Mouse (Mus musculus) WW6 (cell line): ENCODE data around the gene Ccn5.

Experiments
- DNase-seq: peaks from one replicate; pipeline ENCODE4 v3.0.0-alpha.2; 2013; ENCODE audit warnings: low read depth, low spot score

Gene Ccn5

DNA sequence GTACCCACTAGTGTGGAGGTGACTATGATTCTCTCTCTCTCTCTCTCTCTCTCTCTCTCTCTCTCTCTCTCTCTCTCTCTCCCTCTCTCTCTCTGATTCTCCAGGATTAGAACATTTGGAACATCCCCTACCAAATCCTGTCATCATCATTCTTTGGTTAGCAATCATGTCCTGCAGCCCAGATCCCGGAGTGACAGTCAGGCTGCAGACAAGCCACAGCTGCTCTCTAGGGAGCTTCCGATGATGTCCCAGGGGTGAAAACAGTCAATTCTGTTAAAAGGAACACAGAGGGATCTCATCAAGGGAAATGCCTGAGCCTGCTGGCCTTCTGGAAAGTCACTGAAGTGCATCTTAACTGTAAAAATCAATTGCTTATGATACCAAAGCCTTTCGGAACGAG is 21.4 kb downstream of the Ccn5 start:
- DNase-seq: no peak

DNA sequence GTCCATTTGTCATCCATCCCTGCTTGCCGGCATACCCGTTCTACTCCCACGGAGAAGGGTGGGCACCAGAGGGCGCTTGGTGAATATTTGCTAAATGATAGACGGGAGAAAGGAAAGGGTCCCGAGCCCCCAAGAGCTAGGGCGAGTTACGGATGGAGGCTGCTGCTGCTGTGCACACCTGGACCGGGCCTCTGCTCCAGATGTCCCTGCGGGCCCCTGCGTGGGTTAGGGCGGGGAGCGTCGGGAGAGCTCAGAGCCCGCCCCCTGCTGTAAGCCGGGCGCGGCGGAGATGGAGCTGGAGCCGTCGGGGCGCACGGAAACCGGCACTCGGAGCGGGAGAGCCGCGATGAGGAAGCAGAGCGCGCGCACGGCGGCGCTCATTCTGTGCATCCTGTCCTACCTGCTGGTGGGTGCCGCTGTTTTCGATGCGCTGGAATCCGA is 32.8 kb downstream of the Ccn5 start, which contains the start of gene Kcnk15:
Gene Kcnk15, plus strand, starts transcription at position 191 of the 441 bp plus-strand sequence.
- DNase-seq: peak; percentile 28

DNA sequence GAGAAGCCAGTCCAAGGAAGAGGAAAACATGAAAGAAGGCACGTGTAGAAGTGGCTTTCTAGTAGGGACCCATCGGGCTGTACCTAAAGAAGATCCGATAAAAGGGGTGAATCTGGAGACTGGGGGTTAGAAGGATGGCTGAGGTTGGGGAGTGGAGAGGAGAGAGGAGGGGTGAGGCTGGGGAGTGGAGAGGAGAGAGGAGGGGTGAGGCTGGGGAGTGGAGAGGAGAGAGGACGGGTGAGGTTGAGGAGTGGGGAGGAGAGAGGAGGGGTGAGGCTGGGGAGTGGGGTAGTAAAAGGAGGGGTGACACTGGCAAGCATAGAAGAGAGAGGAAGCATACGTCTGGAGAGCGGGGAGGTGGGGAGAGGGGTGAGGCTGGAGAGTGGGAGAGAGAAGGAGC is 36.6 kb downstream of the Ccn5 start:
- no peak for DNase-seq

DNA sequence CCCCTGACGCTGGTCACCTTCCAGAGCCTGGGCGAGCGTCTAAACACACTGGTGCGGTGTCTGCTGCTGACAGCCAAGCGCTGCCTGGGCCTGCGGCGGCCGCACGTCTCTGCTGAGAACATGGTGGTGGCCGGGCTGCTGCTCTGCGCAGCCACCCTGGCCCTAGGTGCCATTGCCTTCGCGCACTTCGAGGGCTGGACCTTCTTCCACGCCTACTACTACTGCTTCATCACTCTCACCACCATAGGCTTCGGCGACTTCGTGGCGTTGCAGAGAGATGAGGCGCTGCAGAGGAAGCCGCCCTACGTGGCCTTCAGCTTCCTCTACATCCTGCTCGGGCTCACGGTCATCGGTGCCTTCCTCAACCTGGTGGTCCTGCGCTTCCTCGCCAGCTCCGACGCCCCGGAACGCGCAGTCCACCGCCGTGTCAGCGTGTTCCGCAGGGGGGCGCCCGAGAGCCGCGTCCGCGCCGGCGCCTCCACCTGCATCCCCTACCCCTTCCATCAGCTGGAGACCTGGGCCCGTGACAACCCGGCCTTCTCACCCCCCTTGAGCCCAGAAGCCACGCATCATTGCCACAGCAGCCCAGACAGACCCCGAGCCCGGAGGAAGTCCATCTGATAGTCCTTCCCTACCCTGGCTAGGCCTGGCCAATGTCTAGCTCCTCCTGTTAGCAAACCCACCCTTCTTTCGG is 37.7 kb downstream of the Ccn5 start:
- no peak for DNase-seq

DNA sequence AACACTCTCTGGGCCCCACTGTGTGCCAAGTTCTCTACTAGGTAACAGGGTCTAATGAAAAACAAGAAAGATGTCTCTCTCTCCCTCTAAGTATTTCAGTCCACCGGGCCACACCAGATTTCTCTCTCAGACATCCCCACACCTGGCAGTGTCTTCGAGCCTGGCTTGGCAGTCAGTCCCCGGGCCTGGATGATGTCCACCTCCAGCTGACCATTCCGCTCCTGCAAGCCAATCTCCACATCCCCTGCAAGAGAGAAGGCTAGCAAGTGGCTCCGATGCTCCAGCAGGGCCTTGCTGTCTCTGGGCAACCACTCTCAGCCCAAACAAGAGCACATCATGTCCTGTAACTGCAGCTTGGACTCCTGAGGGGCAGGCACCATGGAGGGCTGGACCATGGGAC is 44.6 kb downstream of the Ccn5 start:
- no peak for DNase-seq

DNA sequence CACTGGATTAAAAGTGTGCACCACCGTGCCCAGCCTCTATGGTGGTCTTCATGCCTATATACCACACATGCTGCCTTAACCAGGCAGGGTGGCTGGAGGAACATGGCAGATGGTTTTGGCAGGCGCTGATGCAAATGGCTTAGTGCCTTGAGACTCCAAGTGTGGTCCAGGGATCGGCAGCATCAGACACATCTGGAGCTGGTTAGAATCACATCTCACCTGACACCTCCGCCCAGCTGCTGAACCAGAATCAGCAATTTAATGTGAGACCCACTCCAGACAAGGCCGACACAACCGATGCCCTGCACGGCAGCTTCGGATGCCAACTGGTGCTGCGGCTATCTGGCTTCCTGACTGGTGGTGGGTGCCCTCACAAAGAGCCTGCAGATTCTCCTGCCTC is 45.4 kb downstream of the Ccn5 start:
- no peak for DNase-seq

DNA sequence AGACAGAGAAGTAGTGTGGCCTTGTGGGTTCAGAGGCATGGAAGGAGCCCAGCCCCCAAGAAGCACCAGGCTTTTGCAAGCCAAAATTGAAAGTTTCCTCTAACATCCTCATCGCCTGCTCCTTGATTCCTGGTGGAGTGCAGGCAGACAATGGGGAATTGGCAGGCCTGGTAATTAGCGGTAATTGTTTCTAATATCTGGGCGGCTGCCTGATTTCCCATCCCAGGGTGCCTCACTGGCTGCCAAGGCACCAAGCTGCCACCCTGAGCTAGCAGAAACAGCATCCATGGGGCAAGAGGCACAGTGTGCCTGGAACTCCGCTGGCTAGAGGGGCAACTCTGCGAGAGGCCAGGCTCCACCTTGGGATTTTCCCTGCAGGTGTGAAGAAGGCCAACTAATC is 49.1 kb downstream of the Ccn5 start:
- DNase-seq: no peak

DNA sequence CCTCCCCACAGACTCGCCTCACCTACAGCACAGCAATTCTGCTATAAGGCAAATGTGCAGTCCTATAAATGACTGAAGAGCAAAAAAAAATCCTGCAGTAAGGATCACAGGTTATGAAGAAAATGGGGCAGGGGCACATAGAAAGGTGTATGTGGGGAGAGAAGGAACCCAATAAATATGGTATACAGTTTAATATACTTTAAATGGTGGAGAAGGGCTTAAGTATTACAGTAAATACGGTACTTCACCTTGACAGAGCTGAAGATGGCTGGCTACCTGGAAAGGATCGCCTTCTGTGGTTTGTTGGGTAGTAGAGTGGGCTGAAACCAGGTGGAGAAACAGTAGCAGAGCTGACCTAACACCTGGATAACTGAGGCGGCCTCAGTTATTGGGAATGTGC is 50.6 kb downstream of the Ccn5 start:
- no peak for DNase-seq

DNA sequence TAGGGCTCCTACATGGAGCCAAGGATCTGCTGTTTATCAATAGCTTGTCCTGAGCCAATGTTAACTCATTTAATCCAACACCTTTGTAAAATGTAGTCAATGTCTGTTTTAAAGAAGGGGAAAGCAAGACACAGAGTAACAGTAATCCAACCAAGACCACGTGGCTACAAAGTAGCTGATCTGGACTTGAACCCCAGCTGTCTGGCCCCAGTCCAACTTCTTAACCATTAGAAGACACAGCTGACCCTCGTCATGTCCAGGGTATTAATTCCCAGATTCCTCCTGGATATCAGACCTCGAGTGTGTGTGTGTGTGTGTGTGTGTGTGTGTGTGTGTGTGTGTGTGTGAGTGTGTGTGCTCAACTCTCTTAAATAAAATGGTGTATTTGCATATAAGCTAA is 51.2 kb downstream of the Ccn5 start:
- DNase-seq: no peak

DNA sequence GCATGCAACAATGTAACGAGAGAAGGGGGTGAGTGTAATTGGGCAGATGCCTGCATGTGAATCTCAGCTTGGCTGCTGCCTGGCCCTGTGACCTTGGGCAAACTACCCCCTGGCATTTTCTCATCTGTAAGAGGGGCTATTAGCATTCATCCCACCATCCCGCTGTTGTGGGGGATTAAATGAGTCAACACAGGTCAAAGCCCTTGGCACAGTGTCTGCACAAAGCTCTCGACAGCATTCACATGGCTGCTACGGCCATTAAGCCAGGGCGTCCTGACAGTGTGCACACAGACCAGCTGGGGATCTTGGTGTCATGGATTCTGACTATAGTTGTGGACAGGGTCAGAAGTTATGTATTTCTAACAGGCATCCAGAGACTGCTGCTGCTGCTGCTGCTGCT is 54.2 kb downstream of the Ccn5 start:
- DNase-seq: no peak

DNA sequence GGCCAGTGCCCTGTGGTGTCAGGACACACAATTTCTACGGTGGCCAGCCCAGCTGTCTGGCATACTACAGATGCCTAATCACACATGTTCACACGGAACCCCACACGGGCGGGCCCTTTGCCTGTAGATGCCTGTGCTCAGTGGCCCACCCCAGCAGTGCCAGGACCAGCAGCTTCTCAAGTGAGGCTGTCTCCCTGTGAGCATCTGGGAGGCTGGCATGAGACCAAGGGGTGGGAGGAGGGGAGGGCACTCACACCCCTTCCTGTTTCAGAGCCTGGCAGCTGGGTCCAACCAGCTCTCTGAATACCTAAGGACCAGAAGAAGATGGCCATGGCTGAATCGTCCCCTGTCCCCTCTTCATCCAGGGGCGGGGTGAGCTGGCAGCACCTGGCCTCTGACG is 54.8 kb downstream of the Ccn5 start:
- no peak for DNase-seq

DNA sequence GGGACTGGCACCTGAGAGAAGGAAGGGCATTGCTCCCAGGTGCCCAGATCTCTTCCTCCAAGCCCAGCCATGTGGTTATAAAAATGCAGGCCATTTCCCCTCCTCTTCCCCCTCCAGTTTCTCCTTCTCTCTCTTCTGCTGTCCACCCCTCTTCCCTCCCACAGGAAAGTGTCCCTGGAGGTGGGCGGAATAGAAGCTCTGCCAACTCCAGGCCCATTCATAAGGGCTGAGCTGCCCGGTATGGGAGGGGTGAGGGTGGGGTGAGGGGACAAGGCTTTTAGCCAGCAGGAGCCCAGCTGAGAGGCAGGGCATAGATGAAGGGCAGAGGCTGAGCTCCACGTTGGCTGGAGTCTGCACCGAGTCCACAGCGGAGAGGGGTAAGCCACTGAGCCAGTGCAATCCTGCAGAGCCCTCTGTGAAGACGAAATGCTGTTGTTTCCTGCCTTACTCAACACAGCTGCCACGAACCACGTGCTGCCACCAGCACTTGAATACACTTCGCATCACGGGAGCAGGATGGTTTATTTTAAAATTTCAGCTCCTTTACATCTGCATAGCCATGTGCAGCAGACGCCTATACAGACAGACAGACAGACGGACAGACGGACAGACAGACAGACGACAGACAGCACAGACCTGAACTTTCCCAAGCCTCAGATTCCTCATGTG is 56.3 kb downstream of the Ccn5 start:
- DNase-seq: no peak

DNA sequence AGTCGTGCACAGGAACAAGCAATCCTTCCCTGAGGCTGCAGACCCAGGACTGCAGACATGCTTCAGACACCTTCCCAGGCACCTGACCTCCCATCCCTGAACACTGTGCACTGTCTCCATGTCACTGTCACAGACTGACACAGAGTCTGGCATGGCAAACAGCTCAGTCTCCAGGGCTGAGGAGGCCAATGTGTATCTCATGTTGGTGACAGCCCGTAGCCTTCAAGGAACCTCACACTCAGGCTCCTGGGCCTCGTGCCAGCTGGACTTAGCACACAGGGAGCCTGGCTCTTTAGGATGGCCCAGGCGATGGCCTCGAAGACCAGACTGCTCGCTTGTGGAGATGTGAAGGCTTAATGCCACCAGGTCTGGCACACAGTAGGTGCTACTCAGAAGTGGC is 60.2 kb downstream of the Ccn5 start:
- no peak for DNase-seq
